Mouse (Mus musculus) C2C12 (cell line): Measurements from ENCODE around the gene Srp54a.

Experiments
- CEBPB ChIP-seq: IDR thresholded peaks from one replicate; pipeline ENCODE4 v1.6.1; 2011; ENCODE audit warnings: low read depth, mild to moderate bottlenecking, control low read depth, moderate library complexity
- CTCF ChIP-seq: IDR thresholded peaks from one replicate; pipeline ENCODE4 v1.5.1; 2011; ENCODE audit not compliant: control insufficient read depth, insufficient read depth, insufficient read length
- FOSL1 ChIP-seq: IDR thresholded peaks from one replicate; pipeline ENCODE4 v1.8.0; 2011; ENCODE audit warnings: mild to moderate bottlenecking, low read length; ENCODE audit not compliant: poor library complexity, insufficient read depth, severe bottlenecking
- MAX ChIP-seq: IDR thresholded peaks from one replicate; pipeline ENCODE4 v1.6.1; 2011; ENCODE audit warnings: mild to moderate bottlenecking, control low read depth
- MYOD1 ChIP-seq: IDR thresholded peaks from one replicate; pipeline ENCODE4 v1.6.1; 2011; ENCODE audit warnings: low read depth; ENCODE audit not compliant: control insufficient read depth, insufficient read length
- MYOG ChIP-seq: IDR thresholded peaks from one replicate; pipeline ENCODE4 v1.6.1; 2011; ENCODE audit not compliant: control insufficient read depth, insufficient read length; ENCODE audit errors: extremely low read depth
- USF1 ChIP-seq: IDR thresholded peaks from one replicate; pipeline ENCODE4 v1.6.1; 2011; ENCODE audit warnings: low read depth, mild to moderate bottlenecking, control low read depth, moderate library complexity

- TF ChIP-seq USF1 (no peak), CTCF (no peak), MYOD1 (no peak), MYOG (no peak), MAX (no peak), CEBPB (no peak), FOSL1 (no peak)
Observed at GRCm38 (mm10) chr12:55073686-55074085, 6.4 kb upstream of the Srp54a start.
